Mouse (Mus musculus) hindbrain, embryonic 16.5 days (tissue): ENCODE data around the gene Zfp607b. TPM values are rescaled to one million over a fixed set of nuclear protein-coding genes. Genes with fewer than 3 reads are reported as not detected.

Source experiments
- ATAC-seq: fragments of 200-750 bp; cut with Nextera tagmentation; 2 replicates; pipeline ENCODE4 v1.8.0; 2017; ENCODE audit warnings: moderate TSS enrichment, moderate library complexity
- H3K27ac ChIP-seq: fragments of 300-500 bp; sonication (generic); 2 replicates; pipeline ENCODE4 v1.5.1; 2014; ENCODE audit warnings: low read depth, mild to moderate bottlenecking, control low read depth, low read length, moderate library complexity
- H3K27me3 ChIP-seq: fragments of 300-500 bp; sonication (generic); replicated peaks from 2 replicates; pipeline ENCODE4 v1.6.1; 2014; ENCODE audit warnings: low read length; ENCODE audit not compliant: control insufficient read depth, insufficient read depth
- H3K36me3 ChIP-seq: fragments of 300-500 bp; sonication (generic); 2 replicates; pipeline ENCODE4 v1.6.1; 2014; ENCODE audit warnings: mild to moderate bottlenecking, low read length, moderate library complexity, mixed read lengths; ENCODE audit not compliant: control insufficient read depth, insufficient read depth
- H3K4me1 ChIP-seq: fragments of 300-500 bp; sonication (generic); 2 replicates; pipeline ENCODE4 v1.6.1; 2014; ENCODE audit warnings: low read depth, low read length; ENCODE audit not compliant: control insufficient read depth, insufficient read depth
- H3K4me2 ChIP-seq: fragments of 300-500 bp; sonication (generic); 2 replicates; pipeline ENCODE4 v1.6.1; 2014; ENCODE audit warnings: mild to moderate bottlenecking, low read length, control low read depth, moderate library complexity
- H3K4me3 ChIP-seq: fragments of 300-500 bp; sonication (generic); 2 replicates; pipeline ENCODE4 v1.5.1; 2014; ENCODE audit warnings: mild to moderate bottlenecking, low read length, control low read depth, moderate library complexity
- H3K9ac ChIP-seq: fragments of 300-500 bp; sonication (generic); 2 replicates; pipeline ENCODE4 v1.6.1; 2014; ENCODE audit warnings: low read depth, mild to moderate bottlenecking, control low read depth, low read length, moderate library complexity
- H3K9me3 ChIP-seq: fragments of 300-500 bp; sonication (generic); 2 replicates; pipeline ENCODE4 v1.6.1; 2014; ENCODE audit warnings: mild to moderate bottlenecking, low read length, moderate library complexity; ENCODE audit not compliant: control insufficient read depth
- WGBS: fragments of 180-500 bp; shearing (Covaris S2); extraction: QIAGEN DNeasy Blood & Tissue Kit; methylation state at CpG from one replicate; pipeline ENCODE4 v1.1.7; 2014; 5-methylcytosine and 5-hydroxymethylcytosine counted together
- polyA plus RNA-seq: library from polyadenylated mRNA; unstranded; fragments of >200 nt; fragmentation: Nextera tagmentation; extraction: Ambion mirVana; gene quantifications from 2 replicates; pipeline ENCODE4 v1.2.1, GENCODE M21; 2015

The Zfp607b gene
- polyA plus RNA-seq, 1 experiment from 2014 or later: 12.0 TPM

DNA sequence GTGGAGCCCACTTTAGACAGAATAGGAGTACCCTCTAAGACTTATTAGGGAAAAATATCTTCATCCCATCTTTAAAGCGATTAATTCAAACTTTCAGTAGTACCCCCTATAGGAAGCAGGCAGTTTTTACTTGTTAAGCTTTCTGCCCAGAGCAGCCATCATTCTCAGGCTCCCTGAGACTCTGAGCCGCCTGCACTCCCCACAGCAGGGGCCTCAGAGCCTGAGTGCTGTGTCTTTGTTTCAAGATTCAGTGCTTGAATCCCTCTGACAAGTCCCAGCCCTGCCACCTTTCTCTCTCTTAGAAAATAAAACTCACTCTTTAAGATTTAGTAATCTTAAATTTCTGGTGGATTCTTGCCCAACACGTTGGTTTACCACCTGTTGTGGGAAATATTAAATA, 7.6 kb downstream of the Zfp607b start:
- no peak overlapping the region for H3K4me3 ChIP-seq
- no peak overlapping the region for H3K4me2 ChIP-seq
- peaks cover 9% of the 10 kb centered on the region; the same call in 1 of the 2 replicates for H3K36me3 ChIP-seq
- H3K9ac ChIP-seq: no peak overlapping the region
- no peaks in the 10 kb centered on the region for H3K27me3 ChIP-seq
- ATAC-seq: no peak
- H3K4me1 ChIP-seq: no peaks in the 10 kb centered on the region
- H3K27ac ChIP-seq: no peak overlapping the region
- H3K9me3 ChIP-seq: no peaks in the 10 kb centered on the region
- 32% methylated on average over 3 of the region's 3 CpGs for WGBS

GRCm38 (mm10) chr7:27710402-27710801, 21.3 kb downstream of the Zfp607b start:
- Histone ChIP-seq H3K4me3 (no peak overlapping the region), H3K36me3 (no peaks in the 10 kb centered on the region), H3K4me2 (no peak overlapping the region), H3K9ac (no peak overlapping the region), H3K27ac (no peak overlapping the region), H3K9me3 (peaks cover 2% of the 10 kb centered on the region; the same call in 1 of the 2 replicates), H3K4me1 (no peaks in the 10 kb centered on the region), H3K27me3 (no peaks in the 10 kb centered on the region)
- 84% methylated on average over 7 of the region's 7 CpGs for WGBS
- ATAC-seq: no peak

- Histone ChIP-seq H3K9me3 (no peaks in the 10 kb centered on the region), H3K4me3 (no peak overlapping the region), H3K9ac (no peak overlapping the region), H3K27me3 (no peaks in the 10 kb centered on the region), H3K4me2 (no peak overlapping the region), H3K4me1 (no peaks in the 10 kb centered on the region), H3K36me3 (no peaks in the 10 kb centered on the region), H3K27ac (no peak overlapping the region)
- no peak for ATAC-seq
- WGBS: 93% methylated on average over 8 of the region's 8 CpGs
These were observed 32.8 kb downstream of the Zfp607b start for GRCm38 (mm10) chr7:27721951-27722350.

DNA sequence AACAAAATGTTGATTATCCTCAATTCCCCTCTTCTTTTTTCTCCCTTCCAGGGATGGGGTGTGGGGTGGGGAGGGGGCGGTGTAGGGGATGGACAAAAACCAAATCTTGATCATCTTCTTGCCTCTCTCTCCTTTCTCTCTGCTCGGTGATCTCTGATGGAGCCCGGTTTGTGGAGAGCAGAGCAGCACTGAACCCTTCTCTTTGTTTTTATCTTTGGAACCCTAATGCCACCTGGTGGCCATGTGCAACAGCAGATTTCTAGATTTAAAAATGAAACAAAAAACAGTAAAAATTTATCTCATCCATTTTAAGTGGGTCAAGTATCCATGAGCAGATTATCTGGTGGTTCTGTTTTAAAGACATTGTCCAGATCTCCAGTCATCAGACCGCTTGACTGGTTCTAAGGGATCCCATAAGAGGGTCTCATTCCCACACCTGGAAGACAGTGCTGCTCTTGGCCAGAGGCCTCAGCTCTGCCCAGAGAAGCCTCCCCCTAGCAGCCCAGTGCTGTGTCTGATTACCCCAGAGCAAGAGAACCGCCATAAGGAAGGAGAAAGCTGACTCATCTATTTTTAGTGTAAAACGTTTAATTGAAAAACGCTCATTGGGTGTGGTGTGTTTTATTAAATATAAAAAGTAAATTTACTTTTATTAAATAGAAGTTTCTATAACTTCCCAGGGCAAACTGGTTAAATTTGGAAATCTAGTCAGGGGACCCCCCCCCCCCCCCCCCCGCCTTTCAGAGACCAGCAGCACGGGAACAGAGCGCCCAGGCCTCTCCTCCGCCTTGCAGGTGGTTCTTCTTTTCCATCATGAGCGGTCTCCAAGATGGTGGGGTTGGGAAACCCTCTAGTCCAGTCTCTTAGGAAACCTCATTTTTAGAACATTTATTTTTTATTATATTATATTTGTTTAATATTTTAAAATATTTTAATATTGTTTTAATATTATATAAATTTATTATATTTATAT, 36.7 kb downstream of the Zfp607b start:
- ATAC-seq: peak; percentile 84
- Histone ChIP-seq H3K27ac (peak overlapping the region; percentile 80), H3K27me3 (no peaks in the 10 kb centered on the region), H3K36me3 (no peaks in the 10 kb centered on the region), H3K9ac (peak overlapping the region; percentile 45), H3K4me3 (no peak overlapping the region), H3K4me2 (peak overlapping the region; percentile 31), H3K4me1 (no peaks in the 10 kb centered on the region), H3K9me3 (no peaks in the 10 kb centered on the region)
- WGBS: 40% methylated on average over 12 of the region's 12 CpGs

DNA sequence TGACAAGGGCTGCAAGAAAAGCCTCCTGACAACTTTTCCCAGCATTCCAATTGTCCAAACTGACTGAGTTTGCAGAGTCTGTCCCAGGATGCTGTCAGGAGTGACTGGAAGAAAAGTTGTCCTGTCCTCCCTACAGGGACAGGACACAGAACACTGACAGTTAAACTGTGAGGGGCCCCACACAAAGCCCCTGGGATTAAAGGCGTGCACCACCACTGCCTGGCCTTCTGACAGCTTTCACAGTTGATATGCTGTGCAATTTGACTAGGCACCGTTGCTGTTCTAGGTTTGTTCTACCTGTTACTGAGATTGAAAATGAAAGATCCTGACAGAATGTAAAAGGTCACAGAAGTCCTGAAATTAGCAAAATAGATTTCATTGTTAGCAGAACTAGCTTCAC, 38.3 kb downstream of the Zfp607b start:
- H3K9me3 ChIP-seq: no peaks in the 10 kb centered on the region
- no peaks in the 10 kb centered on the region for H3K36me3 ChIP-seq
- ATAC-seq: no peak
- H3K4me1 ChIP-seq: no peaks in the 10 kb centered on the region; the same call in 1 of the 2 replicates
- no peak overlapping the region for H3K4me3 ChIP-seq
- no peak overlapping the region for H3K4me2 ChIP-seq
- H3K27me3 ChIP-seq: no peaks in the 10 kb centered on the region
- no peak overlapping the region for H3K27ac ChIP-seq
- no peak overlapping the region for H3K9ac ChIP-seq
- WGBS: 58% methylated on average over 2 of the region's 2 CpGs

- under 1% methylated on average over 35 of the region's 35 CpGs for WGBS
- ATAC-seq: peak; percentile 95
These were observed 42.2 kb downstream of the Zfp607b start, which contains the start of gene Zfp60 for GRCm38 (mm10) chr7:27731281-27731883. TSS of gene Zfp60 (plus strand) at chr7:27731389.

DNA sequence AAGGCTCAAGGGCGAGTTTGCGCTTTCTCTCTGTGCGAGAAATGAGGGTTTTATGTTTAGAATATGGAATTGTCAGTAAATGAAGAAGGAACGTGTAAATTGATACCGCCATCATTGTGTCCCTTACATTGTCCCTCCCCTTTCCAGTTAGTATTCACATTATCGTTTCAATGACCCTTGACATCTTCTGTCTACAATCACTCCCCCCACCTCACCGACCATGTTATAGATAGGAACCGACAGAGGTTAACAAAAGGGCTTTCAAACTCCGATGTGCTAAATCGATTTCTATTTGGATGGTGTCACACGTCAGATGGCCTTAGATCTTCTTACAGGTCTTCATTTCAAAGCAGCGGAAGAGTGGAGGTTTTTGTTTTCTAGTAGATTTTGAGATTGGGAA, 42.8 kb downstream of the Zfp607b start:
- no peak for ATAC-seq

More at GRCm38 (mm10) chr7:27731281-27731883, 42.2 kb downstream of the Zfp607b start, which contains the start of gene Zfp60:
- peaks cover 26% of the 10 kb centered on the region for H3K4me1 ChIP-seq
- H3K36me3 ChIP-seq: no peaks in the 10 kb centered on the region
- peak within 1 kb of the TSS; percentile 65 for H3K4me2 ChIP-seq
- peak within 1 kb of the TSS; percentile 98 for H3K27ac ChIP-seq
- H3K27me3 ChIP-seq: no peaks in the 10 kb centered on the region
- peak within 1 kb of the TSS; percentile 60 for H3K4me3 ChIP-seq
- peak within 1 kb of the TSS; percentile 86 for H3K9ac ChIP-seq
- H3K9me3 ChIP-seq: no peaks in the 10 kb centered on the region

DNA sequence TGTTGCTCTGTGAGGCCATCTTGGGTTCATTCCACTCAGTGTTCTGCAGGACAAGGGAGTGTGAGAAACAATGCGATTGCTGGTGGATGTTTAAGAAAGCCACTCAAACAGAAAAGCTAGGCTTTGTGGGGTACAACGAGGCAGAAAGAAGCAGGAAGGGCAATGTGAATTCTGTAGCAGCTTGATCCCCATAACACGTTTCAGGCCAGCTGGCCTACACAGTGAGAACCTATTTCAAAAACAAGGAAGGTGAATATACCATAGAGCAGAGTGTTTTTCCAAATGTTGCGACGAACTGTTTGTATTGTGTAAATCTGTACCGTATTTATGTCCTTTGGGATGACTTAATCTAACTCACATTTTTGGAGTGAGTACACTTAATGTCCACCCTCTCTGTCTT, 43.4 kb downstream of the Zfp607b start:
- Histone ChIP-seq H3K4me2 (peak overlapping the region; percentile 65), H3K36me3 (no peaks in the 10 kb centered on the region), H3K27ac (peak overlapping the region; percentile 98), H3K9me3 (no peaks in the 10 kb centered on the region), H3K9ac (peak overlapping the region; percentile 86), H3K4me3 (peak overlapping the region; percentile 60), H3K4me1 (peaks cover 26% of the 10 kb centered on the region), H3K27me3 (no peaks in the 10 kb centered on the region)
- WGBS: 48% methylated on average over 6 of the region's 6 CpGs
- no peak for ATAC-seq

More for the DNA sequence above, 42.8 kb downstream of the Zfp607b start:
- Histone ChIP-seq H3K36me3 (no peaks in the 10 kb centered on the region), H3K9ac (peak overlapping the region; percentile 86), H3K27ac (peak overlapping the region; percentile 98), H3K27me3 (no peaks in the 10 kb centered on the region), H3K9me3 (no peaks in the 10 kb centered on the region), H3K4me2 (peak overlapping the region; percentile 65), H3K4me1 (peaks cover 26% of the 10 kb centered on the region), H3K4me3 (peak overlapping the region; percentile 60)
- WGBS: 2% methylated on average over 12 of the region's 12 CpGs

DNA sequence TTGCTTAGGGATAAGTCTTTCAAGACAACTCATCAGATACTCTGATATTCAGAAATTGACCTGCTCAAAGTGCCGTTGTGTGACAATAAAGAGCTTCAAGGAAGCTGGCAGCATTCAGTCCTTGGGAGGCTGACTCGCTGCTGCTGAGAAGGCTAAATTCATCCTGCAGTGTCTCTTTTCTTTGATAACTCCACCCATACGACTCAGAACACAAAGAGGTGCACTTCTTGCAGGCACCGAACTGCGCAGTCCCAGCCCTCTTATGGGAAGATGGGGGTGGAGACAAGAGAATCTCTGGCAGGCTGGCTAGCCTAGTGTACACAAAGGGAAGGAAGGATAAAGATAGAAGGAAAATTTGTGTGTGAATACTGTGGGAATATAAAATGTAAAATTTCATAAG, 46.3 kb downstream of the Zfp607b start:
- Histone ChIP-seq H3K36me3 (peaks cover 18% of the 10 kb centered on the region), H3K4me2 (peak overlapping the region; percentile 47), H3K9ac (peak overlapping the region; percentile 14; the same call in 1 of the 2 replicates), H3K27ac (peak overlapping the region; percentile 44), H3K4me3 (no peak overlapping the region), H3K4me1 (peaks cover 26% of the 10 kb centered on the region), H3K9me3 (no peaks in the 10 kb centered on the region), H3K27me3 (no peaks in the 10 kb centered on the region)
- no peak for ATAC-seq
- WGBS: 11% methylated on average over 5 of the region's 5 CpGs
